Mouse (Mus musculus): ENCODE measurements around the gene Rps7.
A peak's percentile ranks its signal among the peaks of the same experiment; 100 is the strongest.

Gene Rps7

GRCm38 (mm10) chr12:28614401-28614800, 21.4 kb downstream of the Rps7 start:
- DNase-seq, result no peak

DNA sequence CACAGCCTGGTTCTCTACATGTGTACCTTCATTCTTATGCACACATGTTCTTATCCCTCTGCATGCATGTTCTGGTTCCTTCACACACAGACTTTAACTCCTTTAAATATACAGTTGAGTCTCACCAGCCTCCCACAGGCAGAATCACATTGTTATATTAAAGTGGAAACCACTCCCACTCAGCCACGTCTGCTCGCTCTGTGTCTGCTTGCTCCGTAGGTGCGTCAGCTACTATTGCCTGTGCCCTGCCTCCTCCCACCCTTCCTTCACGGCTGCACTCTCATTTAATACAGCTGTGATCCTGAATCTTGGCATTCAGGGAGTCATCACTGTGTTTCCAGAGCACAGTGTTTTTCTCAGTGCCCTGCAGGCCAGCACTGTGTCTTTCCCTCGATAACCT, 23.4 kb downstream of the Rps7 start:
- no peak for DNase-seq

DNA sequence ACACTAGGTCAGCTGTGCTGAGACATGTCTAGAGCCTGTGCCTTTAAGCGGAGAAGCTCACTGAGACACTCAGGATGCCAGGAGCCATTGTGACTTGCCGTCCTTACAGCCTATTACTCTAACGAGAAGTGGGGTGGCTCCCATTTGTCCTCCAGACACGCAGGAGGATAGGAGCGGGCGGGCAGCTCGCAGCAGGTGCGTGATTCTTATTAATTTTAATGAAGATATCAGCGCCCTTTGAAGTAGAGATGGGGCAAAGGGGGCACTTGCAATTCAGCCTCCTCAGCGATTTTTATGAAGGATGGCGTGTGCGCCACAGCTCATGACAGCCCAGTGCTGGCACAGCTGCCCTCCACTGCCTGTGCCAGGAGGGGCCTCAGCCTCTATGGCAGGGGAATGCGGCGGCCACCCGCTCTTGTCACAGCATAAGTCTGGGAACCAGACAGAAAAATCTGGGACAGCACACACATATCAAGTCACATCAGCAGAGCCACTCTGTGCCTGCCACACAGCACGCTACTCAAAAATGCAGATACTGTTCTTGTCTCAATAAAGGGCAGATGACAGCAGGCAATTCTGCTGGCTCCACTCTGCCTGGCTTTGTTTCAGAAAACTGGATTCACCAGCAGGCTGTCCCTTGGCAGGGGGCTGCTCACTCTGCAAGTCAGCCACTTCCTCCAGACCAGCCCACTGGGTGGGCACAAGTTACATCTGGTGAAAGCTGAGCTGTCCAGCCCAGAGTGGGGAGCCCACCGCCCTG, 28.0 kb downstream of the Rps7 start:
- DNase-seq, result no peak

DNA sequence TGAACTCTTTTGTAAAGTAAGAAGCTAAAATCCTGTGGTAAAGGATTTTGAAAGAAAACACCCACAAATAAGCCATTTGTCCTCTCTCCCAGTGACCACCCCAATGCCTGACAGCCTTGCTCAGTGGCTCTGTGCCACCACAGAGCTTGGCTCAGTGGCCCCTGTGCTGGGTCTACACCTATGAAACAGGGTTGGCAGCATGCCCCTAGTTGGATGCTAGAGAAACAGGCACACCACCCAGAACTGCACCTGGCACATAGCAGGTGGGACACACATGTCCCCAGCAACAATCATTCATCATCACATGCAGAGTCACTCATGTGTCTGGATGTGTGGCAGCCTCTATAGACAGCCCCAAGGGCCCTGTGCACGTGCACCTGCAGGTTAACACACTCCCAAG, 32.3 kb downstream of the Rps7 start:
- no peak for DNase-seq

- no peak for DNase-seq
Measured at GRCm38 (mm10) chr12:28602259-28602658, 33.5 kb downstream of the Rps7 start.

GRCm38 (mm10) chr12:28598526-28598991, 37.2 kb downstream of the Rps7 start:
- DNase-seq, result no peak

DNA sequence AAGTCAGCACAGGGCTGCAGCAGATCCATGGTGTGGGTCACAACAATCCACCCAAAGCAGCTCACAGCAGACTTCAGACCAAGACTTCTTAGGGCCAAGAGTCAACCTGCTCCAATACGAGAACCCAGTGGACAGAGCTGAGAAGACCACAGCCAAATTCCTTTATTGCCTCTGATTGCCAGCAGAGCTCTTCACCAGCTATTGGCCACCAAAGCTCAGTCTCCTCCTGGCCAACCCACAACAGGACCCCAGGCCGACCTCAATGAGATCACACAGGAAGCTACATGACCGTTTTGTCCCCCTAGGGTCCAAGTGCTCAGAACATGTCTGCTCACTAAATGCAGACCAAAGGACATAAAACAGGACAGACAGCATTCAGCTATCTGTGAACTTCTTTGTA, 37.6 kb downstream of the Rps7 start:
- DNase-seq, result no peak

- no peak for DNase-seq
Measured at GRCm38 (mm10) chr12:28597699-28598098, 38.1 kb downstream of the Rps7 start.

DNA sequence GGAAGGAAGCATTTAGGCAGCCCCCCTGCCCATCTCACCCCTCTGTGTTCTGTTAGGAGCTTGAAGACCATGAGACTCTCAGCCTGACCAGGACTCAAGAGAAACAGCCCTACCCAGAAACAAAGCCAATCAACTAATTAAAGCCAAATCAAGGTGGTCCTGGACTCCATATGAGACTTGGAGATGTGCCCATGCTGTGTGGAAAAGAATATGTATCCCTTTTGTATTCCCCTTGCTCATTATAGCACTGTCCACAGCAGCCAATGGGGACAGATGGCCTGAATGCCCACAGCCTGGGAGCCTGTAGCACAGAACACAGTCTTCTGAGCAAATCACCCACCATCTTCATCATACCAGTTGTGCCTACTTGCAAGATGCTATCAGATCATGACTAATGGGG, 38.9 kb downstream of the Rps7 start:
- no peak for DNase-seq

- no peak for DNase-seq
Measured at GRCm38 (mm10) chr12:28590428-28590827, 45.3 kb downstream of the Rps7 start.

DNA sequence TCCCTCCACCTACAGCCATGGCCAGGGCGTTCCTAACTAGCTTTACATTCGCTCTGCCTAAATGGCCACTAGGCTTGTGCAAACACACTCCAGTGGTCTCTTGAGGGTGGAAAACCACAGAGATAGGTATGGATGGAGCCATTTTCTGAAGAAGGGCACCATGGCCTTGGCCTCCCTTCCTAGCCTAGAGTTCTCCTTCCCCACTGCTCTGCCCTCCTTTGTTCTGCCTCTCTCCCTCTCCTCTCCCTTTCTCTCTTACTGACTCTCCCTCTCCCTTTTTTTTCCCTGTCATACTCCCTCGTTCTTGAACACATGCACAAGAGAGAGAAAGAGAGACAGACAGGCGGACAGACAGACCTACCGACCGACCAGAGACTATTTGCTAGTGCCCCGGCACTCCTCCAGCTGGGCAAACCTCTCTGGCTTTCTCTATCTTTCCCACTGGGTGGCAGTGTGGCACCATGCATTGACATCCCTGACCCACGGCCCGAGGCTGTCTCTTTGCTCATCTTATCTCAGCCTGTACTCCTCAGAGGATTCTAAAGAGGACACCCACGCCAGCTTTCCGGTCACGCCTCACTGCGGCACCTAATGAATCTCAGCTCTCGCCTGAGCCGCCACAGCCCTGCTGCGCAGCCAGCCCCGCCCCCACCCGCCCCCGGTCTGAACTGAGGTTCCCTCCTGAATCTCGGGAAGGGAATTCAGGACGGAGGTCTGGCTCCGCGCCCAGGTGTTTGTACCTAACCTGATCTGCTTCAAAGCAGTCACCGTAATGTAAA, 46.5 kb downstream of the Rps7 start:
- DNase-seq, result peak; percentile 31 to 68

DNA sequence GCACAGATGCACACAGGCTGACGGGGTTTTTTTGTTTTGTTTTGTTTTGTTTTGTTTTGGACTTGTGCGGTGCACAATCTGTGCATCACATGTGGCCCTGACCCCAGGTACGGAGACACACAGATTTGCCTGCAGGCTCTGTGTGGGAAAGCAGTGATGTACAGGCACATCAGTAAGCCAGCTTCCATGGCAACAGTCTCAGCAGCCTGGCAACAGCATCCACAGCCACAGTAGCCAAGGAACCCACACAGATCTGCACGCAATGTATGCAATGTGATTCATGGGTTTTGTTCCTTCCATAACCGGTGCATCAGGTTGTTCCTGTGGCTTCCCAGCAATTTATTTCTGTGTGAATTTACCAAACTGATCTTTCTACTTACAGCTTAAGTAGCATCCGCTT, 47.8 kb downstream of the Rps7 start:
- no peak for DNase-seq

- no peak for DNase-seq
Measured at GRCm38 (mm10) chr12:28584036-28584435, 51.7 kb downstream of the Rps7 start.

GRCm38 (mm10) chr12:28582423-28582822, 53.3 kb downstream of the Rps7 start, which contains the start of gene Allc:
Gene Allc (minus strand): TSS chr12:28582523.
- no peak for DNase-seq
